Comparison of ENCODE assay signal across 8 mouse cellular contexts in genomic region chr17:5769776-5770175, GRCm38 (mm10).
A peak's percentile ranks its signal among the peaks of the same experiment; 100 is the strongest.
DNase-seq lines count a peak whose midpoint lies in the region; ATAC-seq and TF ChIP-seq lines count a peak whose summit lies in the region.

No protein-coding gene starts in this region.

- no peaks in the 10 kb centered on the region for H3K36me3 ChIP-seq in forebrain, embryonic 13.5 days (ENCODE audit: poor library complexity, severe bottlenecking)
- H3K36me3 ChIP-seq in stomach, postnatal 0 days (ENCODE audit: control insufficient read depth, insufficient read depth, low read length): no peaks in the 10 kb centered on the region

- peak overlapping the region; percentile 28; the same call in 1 of the 2 replicates for H3K4me3 ChIP-seq in forebrain, embryonic 13.5 days
- H3K4me3 ChIP-seq in stomach, postnatal 0 days (ENCODE audit: low read depth, low read length): peak overlapping the region; percentile 27

- DNase-seq in thymus, postnatal 4 days: peak; percentile 27
- DNase-seq in thymus, postnatal 14 days: no peak
- DNase-seq in kidney, adult 8-10 months: peak; percentile 43 to 62
- DNase-seq in lung, postnatal 14 days: peak; percentile 51
- DNase-seq in stomach, postnatal 0 days (ENCODE audit: low spot score): peak; percentile 72
- DNase-seq in right cerebral cortex, postnatal 25 days: no peak
- DNase-seq in frontal cortex, postnatal 36 days (ENCODE audit: low spot score in 2 of 2): no peak

- H3K4me2 ChIP-seq in forebrain, embryonic 13.5 days: peak overlapping the region; percentile 61
- peak overlapping the region; percentile 56 for H3K4me2 ChIP-seq in stomach, postnatal 0 days (replicated peaks; ENCODE audit: low read depth)

- H3K9ac ChIP-seq in forebrain, embryonic 13.5 days: 0 out of 2 replicates have a peak overlapping the region, but pooled peaks have one; percentile 54
- H3K9ac ChIP-seq in stomach, postnatal 0 days (ENCODE audit: low read length): peak overlapping the region; percentile 13; the same call in 1 of the 2 replicates

- no peak for TF ChIP-seq EP300 in stomach, postnatal 0 days (optimal IDR thresholded peaks at IDR 0.05)

- peaks cover 16% of the 10 kb centered on the region for H3K4me1 ChIP-seq in forebrain, embryonic 13.5 days
- 0 out of 2 replicates have a peak, but pooled peaks cover 2% of the 10 kb centered on the region for H3K4me1 ChIP-seq in stomach, postnatal 0 days (replicated peaks; ENCODE audit: control insufficient read depth, insufficient read depth)

- WGBS in forebrain, embryonic 13.5 days: 20% methylated on average over 7 of the region's 7 CpGs
- WGBS in stomach, postnatal 0 days: 22% methylated on average over 7 of the region's 7 CpGs

- TF ChIP-seq CTCF in stomach, postnatal 0 days (IDR thresholded peaks at IDR 0.05; ENCODE audit: low read depth): 0 out of 2 replicates have a peak, but pooled peaks have one; percentile 7

- H3K27me3 ChIP-seq in forebrain, embryonic 13.5 days: no peaks in the 10 kb centered on the region
- no peaks in the 10 kb centered on the region for H3K27me3 ChIP-seq in stomach, postnatal 0 days (ENCODE audit: control insufficient read depth, insufficient read depth, low read length)

- ATAC-seq in forebrain, embryonic 13.5 days: no peak
- ATAC-seq in stomach, postnatal 0 days (ENCODE audit: low FRiP score, low TSS enrichment): peak; percentile 59; the same call in 1 of the 2 replicates

- H3K9me3 ChIP-seq in forebrain, embryonic 13.5 days (replicated peaks): peaks cover 3% of the 10 kb centered on the region; the same call in 1 of the 2 replicates
- H3K9me3 ChIP-seq in stomach, postnatal 0 days (ENCODE audit: control insufficient read depth, low read length): no peaks in the 10 kb centered on the region

- peak overlapping the region; percentile 63 for H3K27ac ChIP-seq in forebrain, embryonic 13.5 days
- peak overlapping the region; percentile 88 for H3K27ac ChIP-seq in stomach, postnatal 0 days (replicated peaks)

Comparison
In these comparisons a context has a peak if more than half of its experiments do, and no peak if none do; other contexts are left out.
1. DNase-seq: peak in thymus, postnatal 4 days (single experiment), kidney, adult 8-10 months (2 of 2), lung, postnatal 14 days (single experiment) and stomach, postnatal 0 days (single experiment); none in thymus, postnatal 14 days (single experiment), right cerebral cortex, postnatal 25 days (single experiment) and frontal cortex, postnatal 36 days (0 of 2).